Mouse (Mus musculus): Measurements from ENCODE around the gene Gm20458. TPM values are rescaled to one million over a fixed set of nuclear protein-coding genes. Genes with fewer than 3 reads are reported as not detected.

The Gm20458 gene
- total RNA-seq, 2 experiments from 2014 or later = 3.3 TPM; not detected in 1

DNA sequence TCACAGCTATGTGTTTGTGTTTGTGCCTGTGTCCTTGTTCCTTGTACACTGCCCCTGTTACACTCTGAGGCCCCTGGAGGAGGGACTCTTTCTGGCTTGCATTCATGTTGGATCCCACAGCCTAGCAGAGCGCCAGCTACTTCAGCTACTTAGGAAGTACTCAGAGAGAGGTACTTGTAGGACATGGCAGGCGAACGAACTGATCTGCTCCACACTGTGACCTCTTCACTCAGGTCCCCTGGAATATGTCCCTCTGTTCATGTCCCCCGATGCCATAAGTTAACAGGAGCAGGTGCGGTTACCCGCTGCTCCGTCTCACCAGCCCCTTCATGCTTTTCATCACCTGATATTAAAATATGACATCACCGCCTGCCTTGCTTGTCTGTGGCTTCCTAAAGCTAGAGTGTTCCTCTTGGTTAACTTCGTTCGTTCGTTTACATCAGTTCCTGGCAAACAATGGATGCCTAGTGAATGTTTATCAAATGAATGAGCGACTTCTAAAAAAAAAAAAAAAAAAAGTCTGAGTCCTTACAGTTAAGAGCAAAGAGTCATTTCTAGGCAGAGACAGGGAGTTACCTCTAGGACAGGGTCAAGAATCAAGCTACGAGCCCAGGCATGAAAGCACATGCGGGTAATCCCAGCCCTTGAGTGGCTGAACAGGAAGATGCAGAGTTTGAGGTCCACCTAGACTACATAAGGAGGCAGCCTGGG, 7.6 kb upstream of the Gm20458 start:
- DNase-seq = no peak

DNA sequence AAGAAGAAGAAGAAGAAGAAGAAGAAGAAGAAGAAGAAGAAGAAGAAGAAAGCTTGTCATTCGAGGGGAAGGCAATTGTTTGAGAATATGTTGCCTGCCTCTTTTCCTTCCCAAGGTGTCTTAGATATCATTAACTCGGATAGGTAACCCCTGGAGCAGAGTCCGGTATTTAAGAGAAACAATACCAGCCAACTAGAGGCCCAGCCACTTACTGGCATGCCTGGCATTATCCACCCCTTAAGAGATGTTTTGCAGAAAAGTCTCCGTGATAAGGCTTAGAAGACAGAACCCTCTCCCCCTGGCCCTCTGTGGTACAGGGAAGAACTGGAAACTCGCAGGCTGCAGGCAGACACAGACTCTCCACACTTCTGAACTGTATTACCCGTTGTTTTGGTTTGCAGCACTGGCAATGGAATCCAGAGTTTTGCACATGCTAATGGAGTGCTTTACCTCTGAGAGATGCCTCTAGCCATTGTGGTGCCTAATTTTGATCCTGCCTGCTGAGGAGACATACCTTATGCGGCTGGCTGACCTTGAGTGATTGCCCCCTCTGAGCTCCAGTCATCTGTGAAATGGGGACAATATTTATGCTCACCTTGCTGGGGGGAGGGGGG, 6.8 kb upstream of the Gm20458 start:
- DNase-seq = no peak

GRCm38 (mm10) chr2:164454846-164455245, 5.9 kb upstream of the Gm20458 start:
- DNase-seq = peak; percentile 35

- peak; percentile 19 for DNase-seq
These were observed 5.2 kb upstream of the Gm20458 start for GRCm38 (mm10) chr2:164455421-164456190.

DNA sequence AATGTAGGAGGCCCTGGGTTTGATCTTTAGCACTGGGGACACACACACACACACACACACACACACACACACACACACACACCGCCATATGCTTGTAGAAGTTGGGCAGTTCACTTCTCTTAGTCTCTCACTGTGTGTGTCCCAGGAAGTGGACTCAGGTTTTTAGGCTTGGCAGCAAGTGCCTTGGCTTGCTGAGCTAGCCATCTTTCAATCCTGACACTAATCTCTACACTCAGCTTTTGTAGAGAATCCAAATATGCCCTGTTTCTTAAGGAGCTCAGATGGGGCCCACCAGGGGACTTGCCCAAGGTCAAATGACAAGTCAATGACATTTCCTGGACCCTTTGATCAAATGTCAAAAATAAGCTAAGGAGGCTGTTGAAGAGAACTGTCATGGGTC, 4.4 kb upstream of the Gm20458 start:
- DNase-seq = no peak

- no peak for DNase-seq
These were observed 3.9 kb upstream of the Gm20458 start, which contains the start of gene Sys1 for GRCm38 (mm10) chr2:164456864-164457300. Gene Sys1 (plus strand): TSS chr2:164456964.

- no peak for DNase-seq
These were observed 2.8 kb upstream of the Gm20458 start for GRCm38 (mm10) chr2:164457942-164458341.

GRCm38 (mm10) chr2:164458535-164458934, 2.2 kb upstream of the Gm20458 start:
- no peak for DNase-seq

GRCm38 (mm10) chr2:164465161-164465560, 4.4 kb downstream of the Gm20458 start:
- DNase-seq = no peak

DNA sequence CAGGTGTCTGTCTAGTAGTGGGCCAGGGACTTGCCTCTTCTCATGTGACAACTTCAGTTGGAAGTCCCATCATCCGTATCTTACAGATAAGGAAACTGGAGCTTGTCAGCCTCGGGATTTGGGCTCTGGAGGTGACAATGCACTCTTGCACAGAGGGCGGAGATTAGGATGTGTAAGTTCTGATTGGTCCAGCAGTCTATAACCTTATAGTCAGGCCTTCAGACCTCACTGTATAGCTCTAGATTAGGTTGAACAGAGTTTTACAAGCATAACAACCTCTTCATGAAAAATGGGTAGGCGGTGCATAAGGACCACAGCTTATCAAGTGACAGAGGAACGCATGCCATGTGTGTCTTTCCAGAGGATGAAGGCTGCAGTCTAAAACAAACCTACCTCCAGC, 6.0 kb downstream of the Gm20458 start:
- no peak for DNase-seq

DNA sequence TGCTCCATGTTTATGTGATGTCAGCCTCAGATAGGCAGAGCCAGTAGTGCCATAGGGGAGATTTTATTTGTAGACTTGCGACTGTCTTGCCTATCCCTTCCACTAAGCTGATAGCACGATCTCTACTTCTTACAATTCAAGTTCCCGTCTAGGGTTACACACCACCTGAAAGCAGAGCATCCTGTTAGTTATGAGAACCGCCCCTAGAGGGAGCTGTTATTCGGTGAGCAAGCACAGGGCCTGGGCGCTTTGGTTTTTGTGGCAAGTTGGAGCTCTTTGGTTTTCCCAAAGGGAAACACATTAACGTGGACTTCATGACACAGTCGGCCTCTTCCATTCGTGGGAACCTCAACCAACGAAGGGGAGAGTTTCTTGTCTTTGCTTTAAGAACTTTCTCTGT, 9.5 kb downstream of the Gm20458 start:
- peak; percentile 55 for DNase-seq

DNA sequence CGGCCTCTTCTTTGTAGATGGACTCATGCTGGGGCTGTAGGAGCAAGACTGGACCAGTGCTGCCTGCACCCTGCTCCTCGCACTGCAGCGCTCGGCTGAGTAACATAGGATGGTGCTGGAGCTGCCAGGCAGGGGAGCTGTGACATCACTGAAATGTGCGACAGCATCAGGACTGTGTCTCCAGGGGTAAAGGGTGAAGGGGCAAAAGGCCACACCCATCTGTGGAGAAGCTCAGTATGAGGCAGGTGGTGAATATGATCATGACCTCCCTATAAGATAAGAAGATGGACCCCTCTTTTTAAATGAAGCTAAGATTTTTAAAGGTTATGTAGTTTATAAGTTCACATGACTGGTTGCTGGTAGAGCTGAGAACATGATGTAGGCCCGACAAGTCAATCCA, 12.9 kb downstream of the Gm20458 start, which contains the start of gene Trp53tg5:
TSS of gene Trp53tg5 (minus strand) at position 101 of the 400 bp plus-strand sequence.
- no peak for DNase-seq

GRCm38 (mm10) chr2:164485681-164486257, 25.0 kb downstream of the Gm20458 start, which contains the start of gene Dbndd2:
Gene Dbndd2 (plus strand): TSS chr2:164486106.
- DNase-seq = peak; percentile 53

- DNase-seq = peak; percentile 70
These were observed 25.7 kb downstream of the Gm20458 start for GRCm38 (mm10) chr2:164486258-164487114.

DNA sequence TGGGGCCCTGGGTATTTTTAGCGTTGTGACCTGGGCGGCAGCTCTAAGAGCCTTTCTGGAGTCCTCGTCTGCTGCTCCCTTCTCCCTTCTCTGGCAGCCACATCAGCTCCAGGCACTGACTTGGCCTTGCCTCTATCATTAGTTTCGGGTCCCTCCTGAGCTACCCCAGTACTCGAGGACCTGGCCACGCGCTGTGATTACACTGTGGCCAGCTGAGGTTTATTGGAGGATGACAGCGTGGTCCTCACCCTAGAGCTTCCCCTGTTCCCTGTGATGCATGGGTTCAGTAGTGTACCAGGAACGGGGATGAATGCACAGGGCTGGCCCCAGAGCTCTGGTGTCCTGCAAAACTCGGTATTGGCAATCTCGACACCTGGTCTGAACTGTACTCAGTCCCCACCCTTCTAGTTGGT, 26.4 kb downstream of the Gm20458 start:
- no peak for DNase-seq

GRCm38 (mm10) chr2:164487812-164488211, 27.0 kb downstream of the Gm20458 start:
- DNase-seq = no peak

DNA sequence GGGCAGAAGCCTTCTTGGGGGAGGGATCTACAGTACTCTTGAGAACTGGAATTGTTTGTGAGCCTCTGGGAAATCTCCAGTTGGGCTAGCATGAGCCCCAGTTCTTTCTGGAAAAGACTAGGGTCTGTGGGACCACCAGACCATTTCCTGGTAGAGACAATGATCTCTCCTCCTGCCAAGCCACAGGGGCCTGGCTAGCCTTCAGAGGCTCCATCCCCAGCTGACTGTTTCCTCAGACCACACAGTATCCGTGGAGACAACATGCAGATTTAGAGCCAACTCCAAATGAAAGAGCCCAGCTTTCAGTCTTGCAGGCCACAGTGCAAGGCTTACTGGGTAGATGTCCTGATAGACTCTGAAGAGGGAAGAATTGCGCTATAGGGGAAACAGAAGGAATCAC, 33.4 kb downstream of the Gm20458 start:
- DNase-seq = no peak

DNA sequence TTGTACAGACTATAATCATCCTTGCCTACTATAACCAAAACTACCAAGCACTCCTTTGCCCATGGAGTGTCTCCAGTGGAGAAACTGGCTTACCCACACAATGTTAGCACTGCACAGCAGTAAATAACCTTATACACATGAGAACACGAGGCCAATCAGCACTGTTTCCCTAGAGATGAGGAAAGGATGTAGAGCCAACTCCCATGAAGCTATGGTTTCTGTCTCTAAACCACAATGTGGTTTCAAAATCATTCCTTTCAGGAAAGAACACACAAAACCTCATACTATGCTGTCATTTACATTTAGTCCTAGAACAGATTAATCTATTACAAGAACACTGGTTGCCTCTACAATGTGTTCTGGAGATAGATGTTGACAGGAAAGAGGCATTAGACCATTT, 35.6 kb downstream of the Gm20458 start:
- DNase-seq = no peak

- DNase-seq = peak; percentile 83
These were observed 36.3 kb downstream of the Gm20458 start, which contains the start of gene Pigt for GRCm38 (mm10) chr2:164496847-164497690. Gene Pigt (plus strand): TSS chr2:164497520.

DNA sequence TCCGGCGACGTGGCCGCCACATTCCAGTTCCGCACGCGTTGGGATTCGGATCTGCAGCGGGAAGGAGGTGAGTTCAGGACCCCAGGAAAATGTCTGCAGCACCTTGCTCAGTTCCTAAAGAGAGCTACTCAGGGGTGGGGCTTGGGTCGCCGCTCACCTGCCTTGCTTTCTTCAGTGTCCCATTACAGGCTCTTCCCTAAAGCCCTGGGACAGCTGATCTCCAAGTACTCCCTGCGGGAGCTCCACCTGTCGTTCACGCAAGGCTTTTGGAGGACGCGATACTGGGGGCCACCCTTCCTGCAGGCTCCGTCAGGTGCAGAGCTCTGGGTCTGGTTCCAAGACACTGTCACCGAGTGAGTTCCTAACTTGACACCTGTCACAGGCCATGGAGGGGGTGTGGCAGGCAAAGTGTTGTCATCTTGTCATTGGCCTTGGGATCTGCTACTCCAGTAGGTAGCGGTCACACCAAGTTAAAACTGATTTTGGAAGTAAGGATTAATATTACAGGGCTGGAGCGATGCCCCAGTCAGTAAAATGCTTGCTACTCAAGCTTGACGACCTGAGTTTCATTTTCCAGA, 37.0 kb downstream of the Gm20458 start:
- no peak for DNase-seq
